Mouse (Mus musculus) bone marrow, adult 2 months (tissue): Measurements from ENCODE around the gene Med14.

Experiments
- CTCF ChIP-seq: fragments of 200-500 bp; IDR thresholded peaks from 2 replicates; pipeline ENCODE4 v1.5.1; 2011; ENCODE audit warnings: low read length, control low read depth; ENCODE audit not compliant: control insufficient read depth, insufficient read depth
- POLR2A ChIP-seq: fragments of 200-500 bp; IDR thresholded peaks from 2 replicates; pipeline ENCODE4 v1.6.1; 2011; ENCODE audit warnings: low read depth, mild to moderate bottlenecking, control low read depth, low read length, borderline replicate concordance; ENCODE audit not compliant: control insufficient read depth

DNA sequence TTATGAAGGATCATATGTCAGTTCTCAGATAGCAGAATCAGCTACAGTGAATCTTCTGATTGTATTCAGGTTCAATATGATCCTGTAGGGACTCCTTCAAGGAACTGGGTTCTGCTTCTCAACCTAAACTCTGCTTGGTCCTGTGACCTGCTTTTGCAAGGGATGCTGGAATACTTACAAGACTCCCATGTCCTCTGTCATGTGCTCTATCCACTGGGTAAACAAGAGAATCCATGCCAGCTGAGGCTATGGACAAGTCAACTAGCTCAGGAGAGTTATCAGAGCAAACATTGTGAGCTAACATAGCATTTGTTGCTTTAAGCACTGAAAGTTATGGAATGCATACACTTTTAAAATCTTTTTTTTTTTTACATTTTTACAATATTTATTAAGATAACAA lies 75.8 kb downstream of the Med14 start:
- no peak for TF ChIP-seq POLR2A
- TF ChIP-seq CTCF = no peak
